Mouse (Mus musculus): ENCODE measurements around the gene Sptb. TPM values are rescaled to one million over a fixed set of nuclear protein-coding genes. Genes with fewer than 3 reads are reported as not detected.

Gene Sptb
- total and polyA plus RNA-seq, 3 experiments, result 17.9 to 85.1 (median 35.4) TPM

GRCm38 (mm10) chr12:76709795-76710350, 474 bp downstream of the Sptb start (continued):
- TF ChIP-seq SIN3A (IDR thresholded peaks at IDR 0.05; ENCODE audit: low read length) (peak; percentile 76), MAX (IDR thresholded peaks at IDR 0.05; ENCODE audit: low read length) (no peak), TBP (IDR thresholded peaks at IDR 0.05; ENCODE audit: low read depth, low read length) (0 out of 2 replicates have a peak, but pooled peaks have one; percentile 20), MYB (IDR thresholded peaks at IDR 0.05; ENCODE audit: low read depth, low read length) (no peak), MAFK (IDR thresholded peaks at IDR 0.05; ENCODE audit: borderline replicate concordance, low read depth, low read length) (peak; percentile 46; the same call in 1 of the 2 replicates), ZNF384 (IDR thresholded peaks at IDR 0.05; ENCODE audit: low read depth, low read length) (no peak), CTCF (IDR thresholded peaks at IDR 0.05 in 2 of 3, conservative IDR thresholded peaks at IDR 0.05 in 1 of 3; ENCODE audit: control insufficient read depth in 1 of 3, insufficient read depth in 1 of 3, low read depth in 2 of 3, low read length in 3 of 3, poor library complexity in 1 of 3, severe bottlenecking in 1 of 3) (no peak; a peak in 1 of 6 replicates), MEF2A (IDR thresholded peaks at IDR 0.05; ENCODE audit: extremely low read depth, insufficient replicate concordance, low read depth, low read length, poor library complexity, severe bottlenecking) (peak; percentile 98), E2F4 (IDR thresholded peaks at IDR 0.05; ENCODE audit: borderline replicate concordance, low read depth, low read length) (no peak), CHD2 (IDR thresholded peaks at IDR 0.05; ENCODE audit: low read length) (no peak), GABPA (IDR thresholded peaks at IDR 0.05; ENCODE audit: low read depth, low read length) (no peak), EP300 (IDR thresholded peaks at IDR 0.05; ENCODE audit: low read depth in 1 of 2, low read length in 2 of 2) (peak; percentile 66 to 92), BHLHE40 (IDR thresholded peaks at IDR 0.05; ENCODE audit: borderline replicate concordance, low read depth, low read length) (no peak; the same call in 1 of the 2 replicates), MAZ (IDR thresholded peaks at IDR 0.05; ENCODE audit: low read depth, low read length) (peak; percentile 93; the same call in 1 of the 2 replicates), USF1 (IDR thresholded peaks at IDR 0.05; ENCODE audit: low read depth, low read length) (peak; percentile 69), POLR2A (IDR thresholded peaks at IDR 0.05; ENCODE audit: control insufficient read depth in 1 of 2, insufficient read depth in 1 of 2, low read depth in 1 of 2, low read length in 2 of 2, poor library complexity in 1 of 2) (peak in 1 of 2 experiments; percentile 65; a peak in 1 of 4 replicates), USF2 (IDR thresholded peaks at IDR 0.05; ENCODE audit: borderline replicate concordance in 1 of 2, insufficient read depth in 1 of 2, low read depth in 1 of 2, low read length in 2 of 2) (no peak), ELF1 (IDR thresholded peaks at IDR 0.05; ENCODE audit: low read depth, low read length) (0 out of 2 replicates have a peak, but pooled peaks have one; percentile 27), POLR2AphosphoS5 (IDR thresholded peaks at IDR 0.05; ENCODE audit: borderline replicate concordance, low read depth, low read length) (no peak), TAL1 (IDR thresholded peaks at IDR 0.05; ENCODE audit: low read length) (peak; percentile 89), RAD21 (IDR thresholded peaks at IDR 0.05; ENCODE audit: low read depth, low read length) (no peak)

- Histone ChIP-seq H3K27ac (ENCODE audit: control insufficient read depth, low read depth, low read length) (peak overlapping the region; percentile 30), H3K27me3 (ENCODE audit: control insufficient read depth in 1 of 2, insufficient read depth in 2 of 2, low read length in 2 of 2) (no peaks in the 10 kb centered on the region), H3K4me3 (ENCODE audit: control insufficient read depth in 1 of 2, insufficient read depth in 1 of 2, low read depth in 2 of 2, low read length in 2 of 2) (peak overlapping the region; percentile 64 to 69), H3K36me3 (ENCODE audit: control insufficient read depth in 1 of 2, insufficient read depth in 2 of 2, low read length in 2 of 2) (peaks cover 0 to 16% of the 10 kb centered on the region in 2 experiments; a peak in 2 of 4 replicates), H3K9ac (ENCODE audit: control insufficient read depth, low read depth, low read length, poor library complexity, severe bottlenecking) (peak overlapping the region; percentile 87), H3K9me3 (replicated peaks; ENCODE audit: insufficient read depth, low read length) (no peaks in the 10 kb centered on the region), H3K79me2 (ENCODE audit: control insufficient read depth, insufficient read depth, low read length, poor library complexity) (peaks cover 26% of the 10 kb centered on the region), H3K4me1 (ENCODE audit: control insufficient read depth in 1 of 2, insufficient read depth in 2 of 2, low read length in 2 of 2) (peaks cover 0 to 19% of the 10 kb centered on the region in 2 experiments; a peak in 3 of 4 replicates)
- peak; percentile 60 for DNase-seq (ENCODE audit: low read depth, low spot score)
- no peak for TF ChIP-seq EP300 (IDR thresholded peaks at IDR 0.05; ENCODE audit: low read depth in 1 of 2, low read length in 2 of 2)
- no peak for TF ChIP-seq SMC3 (IDR thresholded peaks at IDR 0.05; ENCODE audit: low read depth, low read length)
- TF ChIP-seq CHD2 (IDR thresholded peaks at IDR 0.05; ENCODE audit: low read length), result no peak
- 0 out of 2 replicates have a peak, but pooled peaks have one; percentile 28 for TF ChIP-seq MAZ (IDR thresholded peaks at IDR 0.05; ENCODE audit: low read depth, low read length)
- TF ChIP-seq RCOR1 (IDR thresholded peaks at IDR 0.05; ENCODE audit: low read depth, low read length), result peak; percentile 25; the same call in 1 of the 2 replicates
- no peak for TF ChIP-seq ZKSCAN1 (IDR thresholded peaks at IDR 0.05; ENCODE audit: low read depth, low read length)
- TF ChIP-seq SIN3A (IDR thresholded peaks at IDR 0.05; ENCODE audit: low read length), result no peak
- no peak for TF ChIP-seq MYC (IDR thresholded peaks at IDR 0.05; ENCODE audit: low read depth, low read length)
Measured at GRCm38 (mm10) chr12:76708956-76709794, 1.2 kb downstream of the Sptb start.

Measured in MEL (cell line).